Mouse (Mus musculus): ENCODE data around the gene Rad51b.

Rad51b gene

GRCm38 (mm10) chr12:79781788-79782187 lies 484.7 kb downstream of the Rad51b start:
- DNase-seq: no peak

- DNase-seq: no peak
These were observed 485.5 kb downstream of the Rad51b start for GRCm38 (mm10) chr12:79782444-79783117.

- DNase-seq: no peak
These were observed 487.1 kb downstream of the Rad51b start for GRCm38 (mm10) chr12:79784159-79784558.

DNA sequence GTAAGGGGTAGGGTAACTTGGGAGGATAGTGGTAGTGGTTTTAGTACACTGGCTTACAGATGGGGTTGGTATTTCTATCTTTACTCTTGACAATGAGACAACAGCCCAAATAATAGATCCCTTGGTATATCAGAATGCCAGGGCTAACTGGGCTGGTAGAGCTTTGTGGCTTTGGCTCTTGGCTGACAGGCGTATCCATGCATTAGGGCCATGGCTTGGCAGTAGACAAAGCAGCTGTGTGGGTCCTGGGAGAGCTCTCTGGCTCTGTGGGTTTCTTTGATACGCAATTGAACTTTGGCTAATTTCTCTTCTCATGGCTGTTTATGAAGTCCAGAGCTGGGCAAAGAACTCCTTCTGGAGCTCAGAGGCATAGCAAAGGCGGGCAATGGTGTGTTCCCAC lies 488.6 kb downstream of the Rad51b start:
- DNase-seq: no peak

DNA sequence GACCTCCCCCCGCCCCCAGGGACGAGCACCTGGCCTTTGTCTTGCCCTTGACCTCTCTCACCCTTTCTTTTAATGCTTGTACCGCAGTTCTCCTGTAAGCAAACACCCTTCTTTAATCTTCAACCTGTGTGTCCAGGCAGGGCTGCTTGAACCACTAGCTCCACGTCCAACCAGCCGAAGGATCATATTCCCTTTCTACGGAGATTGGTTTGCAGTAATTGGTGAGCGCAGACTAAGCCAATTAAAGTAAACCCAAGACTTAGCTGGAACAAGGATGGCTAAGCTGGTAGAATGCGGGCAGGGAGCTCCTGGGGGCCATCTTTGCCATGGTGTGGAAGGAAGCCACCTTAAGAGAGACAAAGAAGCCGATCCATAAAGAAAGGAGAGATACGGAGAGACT lies 490.5 kb downstream of the Rad51b start:
- DNase-seq: no peak

GRCm38 (mm10) chr12:79788340-79788739 lies 491.3 kb downstream of the Rad51b start:
- DNase-seq: no peak

GRCm38 (mm10) chr12:79789481-79789880 lies 492.4 kb downstream of the Rad51b start:
- no peak for DNase-seq

- DNase-seq: no peak
These were observed 496.3 kb downstream of the Rad51b start for GRCm38 (mm10) chr12:79793382-79793781.

- no peak for DNase-seq
These were observed 497.7 kb downstream of the Rad51b start for GRCm38 (mm10) chr12:79794802-79795201.

DNA sequence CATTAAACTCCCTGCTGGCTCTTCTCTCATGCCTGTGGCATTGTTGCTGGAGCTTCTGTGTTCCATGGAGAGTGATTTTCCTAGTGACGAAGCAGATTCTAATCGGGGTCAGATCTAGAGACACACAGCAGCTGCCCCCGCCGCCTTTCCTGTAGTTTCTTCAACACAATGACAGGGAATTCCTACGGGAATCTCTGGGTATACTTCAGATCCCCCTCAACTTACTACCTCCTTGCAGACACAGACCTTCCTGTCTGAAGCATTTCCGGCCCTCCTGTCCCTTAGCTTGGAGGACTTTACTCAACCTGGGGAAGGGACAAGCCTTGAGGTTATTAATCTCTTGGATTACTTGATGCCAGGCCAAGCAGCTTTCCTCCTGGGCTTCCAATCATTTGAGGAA lies 499.2 kb downstream of the Rad51b start:
- no peak for DNase-seq

DNA sequence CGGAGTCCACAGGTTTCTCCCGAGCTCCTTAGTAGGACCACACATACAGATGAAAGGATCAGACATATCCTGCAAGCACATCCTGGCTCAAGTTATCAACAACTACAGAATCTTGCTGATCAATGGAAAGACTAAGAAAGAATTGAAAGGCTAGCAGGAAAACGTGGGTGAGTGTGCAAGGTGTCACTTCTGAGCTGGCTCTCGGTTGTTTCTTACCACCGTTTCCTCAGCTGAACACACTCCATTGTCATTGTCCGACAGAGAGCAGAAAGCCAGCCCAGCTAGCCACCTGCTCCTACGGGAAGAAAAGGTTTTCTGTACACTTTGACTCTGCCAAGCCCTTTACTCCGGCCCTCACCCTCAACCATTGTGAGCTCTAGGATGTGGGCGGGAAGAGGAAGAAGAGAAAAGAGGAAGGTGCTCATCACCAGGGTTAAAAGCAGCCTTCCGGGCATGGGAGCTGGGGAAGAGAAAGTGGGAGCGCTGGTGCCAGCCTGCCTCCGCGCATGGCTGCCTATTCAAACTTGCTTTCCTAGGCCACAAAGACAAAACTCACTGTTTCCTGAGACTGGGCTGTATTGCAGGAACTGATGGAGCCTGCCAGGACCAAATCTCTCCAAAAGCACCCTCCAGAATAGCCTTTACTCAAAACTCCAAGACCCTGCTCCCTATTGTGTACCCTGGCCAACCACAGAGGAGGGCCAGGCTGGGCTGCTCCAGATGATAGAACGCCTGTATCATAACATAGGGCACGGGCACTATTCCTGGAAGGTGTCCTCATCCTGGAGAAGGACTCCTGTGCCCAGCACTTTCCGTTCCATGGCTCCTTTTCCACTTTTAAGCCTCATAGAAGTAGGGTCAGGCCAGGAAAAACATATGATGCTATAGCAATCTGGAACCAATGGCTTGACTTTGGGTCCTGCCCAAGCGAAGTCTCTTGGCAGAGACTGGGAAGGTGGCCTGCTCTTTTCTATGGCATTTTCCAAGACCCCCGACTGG lies 500.0 kb downstream of the Rad51b start:
- DNase-seq: no peak

DNA sequence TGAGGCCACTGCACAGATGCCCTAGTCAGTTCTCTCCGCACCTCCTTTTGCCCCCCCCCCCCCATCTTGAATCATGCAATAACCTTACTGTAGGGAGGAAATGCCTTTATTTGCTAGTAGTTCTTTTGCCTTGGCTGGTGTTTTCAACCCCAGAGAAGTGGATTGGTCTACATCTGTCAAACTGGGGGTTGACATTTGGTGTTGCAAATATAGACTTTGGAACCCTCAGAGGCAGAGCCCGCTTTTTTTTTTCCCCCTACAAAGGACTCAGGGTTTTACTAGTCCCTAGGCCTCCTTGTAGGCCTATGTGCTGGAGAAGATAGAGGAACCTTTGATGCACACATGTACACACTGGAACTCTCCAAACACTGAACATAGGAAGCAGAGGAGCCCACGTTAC lies 501.4 kb downstream of the Rad51b start:
- DNase-seq: no peak

DNA sequence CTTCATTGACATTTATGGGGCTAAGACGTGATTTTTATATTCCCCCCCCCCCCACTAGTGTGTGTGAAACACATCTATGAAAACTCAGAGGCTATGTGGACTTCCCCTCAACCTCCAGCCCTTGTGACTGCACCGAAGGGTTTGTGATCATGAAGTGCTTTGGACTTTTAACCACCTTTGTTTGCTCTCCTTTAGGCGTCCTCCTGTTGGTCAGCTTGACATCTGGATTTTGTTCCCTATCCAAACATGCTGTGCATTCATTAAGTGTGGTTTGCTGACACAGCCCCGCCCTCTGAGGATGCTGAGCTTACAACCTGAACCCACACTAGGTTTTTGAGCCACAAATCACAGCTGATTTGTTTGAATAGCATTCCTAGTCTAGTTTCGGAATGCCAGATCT lies 502.3 kb downstream of the Rad51b start:
- no peak for DNase-seq

- DNase-seq: no peak
These were observed 506.6 kb downstream of the Rad51b start for GRCm38 (mm10) chr12:79803670-79804069.

DNA sequence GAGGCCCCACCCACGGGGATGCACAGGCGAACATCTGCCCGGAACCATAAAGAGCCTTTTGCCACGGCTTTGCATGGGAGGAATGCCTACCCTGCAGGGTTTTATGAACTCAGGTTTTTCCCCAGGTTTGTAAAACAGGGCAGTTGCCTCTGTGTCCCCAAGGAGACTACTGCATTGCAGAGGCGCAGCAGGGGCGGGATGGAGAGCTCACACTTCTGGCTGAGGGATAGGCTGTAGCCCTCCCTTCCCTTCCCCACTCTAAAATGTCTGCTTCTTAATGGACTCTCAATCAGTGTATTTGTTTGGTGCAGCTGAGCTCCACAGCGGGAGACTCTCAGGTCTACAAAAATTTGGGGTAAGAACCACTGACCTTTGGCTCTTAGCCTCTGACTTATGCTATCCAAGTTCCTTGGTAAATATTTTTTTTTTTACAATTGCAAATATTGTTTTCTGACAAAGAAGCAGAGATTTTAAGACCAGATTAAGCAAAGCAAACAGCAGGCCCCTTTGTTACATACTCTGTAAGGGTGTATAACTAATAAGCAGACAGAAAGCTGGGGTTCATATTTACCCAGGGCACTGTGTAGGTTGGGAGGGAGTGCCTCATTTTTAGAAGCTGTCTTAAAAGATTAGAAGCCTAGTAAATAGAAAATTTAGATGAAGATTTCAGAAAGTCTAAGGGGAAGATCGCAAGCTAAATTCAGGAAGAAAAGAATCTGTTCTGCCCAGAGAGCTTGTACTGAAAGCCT lies 507.9 kb downstream of the Rad51b start:
- no peak for DNase-seq

DNA sequence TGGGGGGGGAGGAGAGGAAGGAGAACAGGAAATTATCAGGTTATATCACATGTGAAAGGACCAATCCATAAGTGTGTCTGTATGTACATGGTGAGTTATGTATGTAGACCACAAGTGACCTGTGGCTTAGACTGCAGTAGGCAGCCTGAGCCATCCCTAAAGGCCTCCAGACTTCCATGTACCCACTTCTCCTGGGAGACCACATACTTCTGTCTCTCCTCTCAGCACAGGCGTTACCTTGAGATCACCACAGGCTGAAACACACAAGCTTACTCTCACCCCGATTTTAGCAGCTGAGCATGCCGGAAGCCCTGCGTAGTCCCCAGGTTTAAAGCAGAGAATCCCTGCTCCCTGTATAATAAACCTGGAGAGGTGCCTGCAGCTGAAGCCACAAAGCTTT lies 509.9 kb downstream of the Rad51b start:
- DNase-seq: no peak

DNA sequence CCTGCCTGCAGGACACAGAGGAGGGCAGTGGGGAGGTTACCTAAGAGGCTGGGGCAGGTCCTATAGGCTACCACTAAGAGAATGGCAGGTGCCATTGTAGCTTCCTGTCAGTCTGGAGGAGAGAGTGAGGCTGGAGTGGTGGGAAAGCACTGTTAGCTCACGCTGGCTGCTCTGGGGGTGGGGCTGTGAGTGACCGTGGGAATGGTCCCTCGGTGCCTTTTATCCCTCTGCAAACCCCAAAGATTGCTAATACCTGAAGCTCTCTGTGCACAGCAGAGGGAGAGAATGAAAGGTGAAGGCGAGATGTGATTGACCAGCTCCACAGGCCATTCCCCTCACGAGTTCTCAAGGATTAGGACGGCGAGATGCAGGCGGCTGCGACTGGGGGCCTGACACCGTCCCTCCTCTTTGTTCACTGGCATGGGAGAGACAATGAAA lies 510.3 kb downstream of the Rad51b start:
- DNase-seq: no peak

DNA sequence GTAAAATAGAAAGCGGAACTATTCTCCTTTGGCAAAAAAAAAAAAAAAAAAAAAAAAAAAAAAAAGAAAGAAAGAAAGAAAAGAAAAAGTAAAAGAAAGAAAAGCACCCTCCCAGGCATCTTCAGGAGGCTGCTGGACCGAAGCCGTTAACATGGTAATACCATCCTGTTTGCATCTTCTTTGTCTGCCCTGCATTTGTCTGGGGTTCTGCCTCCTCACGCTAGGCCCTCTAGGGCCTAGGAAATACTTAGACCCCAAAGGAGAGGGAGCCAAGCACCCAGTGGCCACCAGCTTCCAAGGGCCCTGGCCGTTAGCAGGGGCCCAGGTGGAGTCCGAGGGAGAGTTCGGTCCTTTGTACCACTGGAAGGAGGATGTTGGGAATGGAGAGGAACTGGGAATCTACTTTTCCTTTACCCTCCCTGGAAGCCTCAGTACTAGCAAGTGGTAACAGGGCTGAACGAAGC lies 510.9 kb downstream of the Rad51b start:
- no peak for DNase-seq

- no peak for DNase-seq
These were observed 511.6 kb downstream of the Rad51b start for GRCm38 (mm10) chr12:79808426-79809398.

GRCm38 (mm10) chr12:79809518-79809917 lies 512.4 kb downstream of the Rad51b start:
- DNase-seq: no peak

- DNase-seq: no peak
These were observed 515.3 kb downstream of the Rad51b start for GRCm38 (mm10) chr12:79812422-79812821.

Data from right cerebral cortex, postnatal 4 days (tissue).